Mouse (Mus musculus): Measurements from ENCODE around the gene Ankrd6. TPM values are rescaled to one million over a fixed set of nuclear protein-coding genes. Genes with fewer than 3 reads are reported as not detected.

Ankrd6 gene
- 1 to 10 TPM; 2.9 to 7.4 TPM for polyA plus RNA-seq (2017; shearing (Covaris generic))

DNA sequence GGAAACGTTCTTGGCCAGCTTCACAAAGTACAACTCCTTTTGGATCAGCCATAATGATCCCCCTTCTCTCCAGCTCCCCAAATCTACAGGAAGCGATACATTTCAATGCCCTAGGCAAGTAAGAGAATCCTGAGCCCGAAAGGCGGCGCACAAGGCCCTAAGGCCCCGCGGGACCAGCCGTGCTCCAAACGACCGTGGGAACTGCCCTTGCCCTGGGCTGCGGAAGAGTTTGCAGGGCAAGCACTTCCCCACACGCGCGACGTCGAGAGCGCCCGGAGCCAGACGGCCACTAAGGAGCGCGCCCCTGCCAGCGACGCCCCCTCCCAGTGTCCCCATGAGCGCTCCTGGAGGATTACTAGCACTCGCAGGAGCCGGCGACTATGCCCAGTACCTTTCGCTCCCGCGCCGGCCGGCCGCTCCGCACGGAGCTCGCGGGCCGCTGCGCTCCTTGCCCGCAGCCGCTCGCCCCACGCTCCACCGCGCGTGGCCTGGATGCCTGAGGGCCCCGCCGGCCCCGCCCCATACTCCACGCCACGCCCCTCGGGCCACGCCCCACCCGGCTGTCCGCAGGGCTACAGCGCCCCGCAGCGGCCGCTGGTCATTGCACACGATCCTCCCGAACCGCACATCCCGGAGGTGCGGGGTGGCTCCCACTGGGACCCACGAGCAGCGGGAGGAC, at the start of gene Ankrd6:
Gene Ankrd6 (minus strand): TSS at position 486 of the 679 bp plus-strand sequence.

DNA sequence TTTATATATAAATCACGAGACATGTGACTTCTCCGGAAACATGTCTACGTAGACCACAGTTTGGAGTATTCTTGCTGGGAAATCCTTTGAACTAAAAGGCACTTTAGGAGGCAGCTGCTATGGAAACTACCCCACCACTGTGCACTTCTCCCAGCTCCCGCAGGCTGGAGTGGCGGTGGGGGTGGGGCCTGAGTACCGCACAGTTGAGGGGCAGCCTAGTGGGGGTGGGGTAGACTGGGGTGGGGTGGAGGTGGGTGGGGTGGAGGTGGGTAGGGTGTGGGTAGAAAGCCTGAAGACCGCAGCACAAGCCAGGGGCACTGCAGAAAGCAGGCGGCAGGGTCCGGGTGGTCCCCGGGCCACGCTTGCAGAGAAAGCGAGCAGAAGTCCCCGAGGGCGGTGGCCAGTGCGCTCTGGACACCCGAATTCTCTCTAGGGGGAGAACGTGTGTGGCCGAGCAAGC, 32.1 kb upstream of the Ankrd6 start, which contains the start of gene Rragd:
Gene Rragd (plus strand): TSS at position 322 of the 460 bp plus-strand sequence.

DNA sequence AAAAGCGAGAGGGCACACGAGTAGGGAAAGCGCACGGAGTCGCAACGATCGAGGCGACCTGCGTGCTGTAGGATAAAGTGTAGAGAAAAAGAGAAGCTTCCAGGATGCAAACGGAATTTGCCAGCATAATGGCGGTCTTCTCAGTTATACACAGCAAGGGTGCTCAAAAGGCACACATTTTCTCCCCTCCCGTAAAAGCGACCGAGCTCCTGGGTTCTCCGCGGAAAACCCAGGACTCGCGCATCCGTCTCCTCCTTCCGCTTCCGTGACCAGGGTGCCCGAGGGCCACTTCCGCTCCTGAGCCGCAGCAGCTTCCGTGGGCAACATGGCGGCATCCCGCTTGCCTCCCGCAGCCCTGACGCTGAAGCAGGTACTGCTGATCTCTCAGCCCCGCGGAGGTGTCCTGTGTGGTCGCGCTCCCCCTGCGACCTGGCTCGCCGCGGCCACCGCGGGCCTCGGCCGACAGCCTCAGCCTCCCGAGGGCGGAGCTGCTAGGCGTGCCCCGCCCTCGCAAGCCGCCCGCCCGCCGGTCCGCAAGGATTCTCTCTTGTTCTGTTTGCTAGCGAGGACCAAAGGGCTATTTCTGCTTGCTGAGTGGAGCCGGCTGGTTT, 150.6 kb downstream of the Ankrd6 start, which contains the start of gene Lyrm2:
Gene Lyrm2 (plus strand): TSS at position 288 of the 611 bp plus-strand sequence.

Other genes with a start within 250 kb of the Ankrd6 start
- 10 to 100 TPM; 46.6 to 67.9 TPM for gene Lyrm2, start 150.6 kb downstream of the Ankrd6 start, polyA plus RNA-seq (2017; shearing (Covaris generic))
- gene Rragd, start 32.2 kb upstream of the Ankrd6 start, polyA plus RNA-seq (2017; shearing (Covaris generic)) = 10 to 100 TPM in 1 of 2 experiments, under 1 TPM in 1; 0.60 to 22.1 TPM
- 100 to 1,000 TPM; 102 to 129 TPM for gene Ube2j1, start 80.6 kb upstream of the Ankrd6 start, polyA plus RNA-seq (2017; shearing (Covaris generic))
- 10 to 100 TPM; 17.4 to 39.8 TPM for gene Gabrr2, start 112.2 kb upstream of the Ankrd6 start, polyA plus RNA-seq (2017; shearing (Covaris generic))
- under 1 TPM; 0.17 to 0.18 TPM for gene Gabrr1, start 181.7 kb upstream of the Ankrd6 start, polyA plus RNA-seq (2017; shearing (Covaris generic))
- 1 to 10 TPM in 1 of 2 experiments, under 1 TPM in 1; 0.18 to 1.2 TPM for gene Pm20d2, start 238.9 kb upstream of the Ankrd6 start, polyA plus RNA-seq (2017; shearing (Covaris generic))